Mouse (Mus musculus): ENCODE results near the gene Med20. TPM values are rescaled to one million over a fixed set of nuclear protein-coding genes. Genes with fewer than 3 reads are reported as not detected.

Gene Med20
- polyA plus RNA-seq, 1 experiment, result 17.0 TPM

DNA sequence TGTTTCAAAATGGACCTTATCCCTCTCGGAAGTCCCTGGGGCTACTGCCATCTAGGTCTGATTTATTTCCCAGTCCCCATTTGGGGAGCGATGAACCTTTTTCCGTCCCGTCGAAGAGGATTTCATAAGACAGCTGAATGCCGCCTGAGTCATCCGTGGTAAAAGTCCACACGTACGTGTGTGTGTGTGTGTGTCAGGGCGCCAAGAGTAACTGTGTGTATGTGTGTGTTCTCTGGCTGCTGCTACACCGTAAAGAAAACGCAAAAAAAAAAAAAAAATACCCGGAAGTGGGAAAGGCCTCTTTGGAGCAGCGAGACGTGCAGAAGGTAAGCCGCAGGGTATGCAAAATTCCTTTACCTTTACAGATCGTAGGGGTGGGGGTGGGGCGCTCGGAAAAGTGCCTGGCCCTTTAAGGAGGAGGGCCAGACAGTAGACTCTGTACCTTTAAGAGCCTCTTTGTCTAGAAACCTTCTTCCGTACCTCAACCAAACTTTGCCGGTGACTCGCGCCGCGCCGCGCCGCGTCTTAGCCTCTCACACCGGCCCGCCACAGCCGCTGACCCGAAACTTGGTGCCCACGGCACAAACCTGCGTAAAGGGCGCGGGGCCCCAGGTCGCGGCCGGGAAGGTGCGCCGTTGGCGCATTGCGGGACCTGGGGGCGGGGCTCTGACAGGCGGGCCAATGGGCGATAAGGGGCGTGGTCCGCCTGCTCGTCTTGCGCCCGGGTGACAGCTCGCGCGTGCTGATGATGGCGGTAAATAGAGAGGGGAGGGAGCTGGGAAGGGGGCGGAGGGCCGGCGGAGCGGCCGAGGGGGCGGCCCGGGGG is 17.7 kb downstream of the Med20 start:
- Histone ChIP-seq H3K27me3 (ENCODE audit: control insufficient read depth, insufficient read depth, low read length) (no peaks in the 10 kb centered on the region), H3K27ac (ENCODE audit: control insufficient read depth, insufficient read depth, low read depth, low read length) (peak overlapping the region; percentile 96), H3K4me1 (ENCODE audit: control insufficient read depth, insufficient read depth, low read length) (peaks cover 8% of the 10 kb centered on the region), H3K36me3 (ENCODE audit: control insufficient read depth, insufficient read depth, low read length) (no peaks in the 10 kb centered on the region), H3K4me3 (ENCODE audit: control insufficient read depth, low read depth, low read length) (peak overlapping the region; percentile 97)
- no peak for TF ChIP-seq CTCF (IDR thresholded peaks at IDR 0.05; ENCODE audit: control insufficient read depth, insufficient read depth, insufficient replicate concordance, low read depth, low read length)
- peak; percentile 32; the same call in 1 of the 2 replicates for TF ChIP-seq POLR2A (IDR thresholded peaks at IDR 0.05; ENCODE audit: control insufficient read depth, low read depth, low read length)

DNA sequence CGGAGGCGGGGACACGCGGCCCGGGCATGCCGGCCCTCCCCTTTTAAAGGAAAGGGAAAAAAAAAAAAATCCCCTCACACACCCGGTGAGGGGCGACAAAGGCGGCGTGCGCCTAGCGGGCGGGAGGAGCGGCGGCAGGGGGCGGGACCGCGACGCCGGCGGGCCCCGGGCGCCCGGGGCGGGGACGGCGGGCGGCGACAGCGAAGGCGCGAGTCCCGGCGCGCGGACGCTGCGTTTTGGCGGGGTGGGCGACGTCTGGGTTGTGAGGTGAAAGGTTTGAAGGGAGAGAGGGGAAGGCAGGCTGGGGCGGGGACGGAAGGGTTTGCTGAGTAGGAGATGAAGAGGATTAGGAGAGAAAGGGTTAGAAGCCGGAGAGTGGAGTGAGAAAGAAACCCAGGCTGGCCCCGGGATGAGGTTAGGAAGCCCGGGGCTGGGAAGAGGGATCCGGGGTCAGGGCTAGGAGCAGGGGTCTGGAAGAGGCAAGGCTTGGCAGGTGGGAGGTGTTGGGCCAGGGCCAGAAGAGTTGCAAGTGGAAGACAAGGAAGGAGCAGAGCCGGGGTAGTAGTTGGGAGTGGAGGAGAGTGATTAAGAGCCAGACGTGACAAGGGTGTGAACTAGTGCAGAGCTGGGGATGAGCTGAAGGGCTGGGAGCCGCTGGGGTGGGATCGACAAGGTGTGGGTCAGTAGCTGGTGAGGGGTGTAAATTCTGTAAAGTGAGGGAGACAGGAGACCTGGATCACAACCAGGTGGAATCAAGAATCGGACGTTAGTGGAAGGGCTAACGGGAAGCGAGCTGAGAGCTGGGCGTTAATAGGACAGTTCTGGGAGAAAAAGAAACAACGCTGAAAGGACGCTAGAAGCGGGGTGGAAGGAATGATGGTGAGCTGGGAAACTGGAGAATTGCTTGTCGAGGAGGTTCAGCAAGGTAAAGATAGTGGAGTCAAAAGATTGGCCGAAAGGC is 18.6 kb downstream of the Med20 start:
- no peaks in the 10 kb centered on the region; the same call in 1 of the 2 replicates for H3K36me3 ChIP-seq (ENCODE audit: control insufficient read depth, insufficient read depth, low read length)
- no peaks in the 10 kb centered on the region for H3K27me3 ChIP-seq (ENCODE audit: control insufficient read depth, insufficient read depth, low read length)
- peak overlapping the region; percentile 97 for H3K4me3 ChIP-seq (ENCODE audit: control insufficient read depth, low read depth, low read length)
- H3K27ac ChIP-seq (ENCODE audit: control insufficient read depth, insufficient read depth, low read depth, low read length), result peak overlapping the region; percentile 81
- TF ChIP-seq CTCF (IDR thresholded peaks at IDR 0.05; ENCODE audit: control insufficient read depth, insufficient read depth, insufficient replicate concordance, low read depth, low read length) (no peak), POLR2A (IDR thresholded peaks at IDR 0.05; ENCODE audit: control insufficient read depth, low read depth, low read length) (no peak)
- H3K4me1 ChIP-seq (ENCODE audit: control insufficient read depth, insufficient read depth, low read length), result peaks cover 8% of the 10 kb centered on the region

DNA sequence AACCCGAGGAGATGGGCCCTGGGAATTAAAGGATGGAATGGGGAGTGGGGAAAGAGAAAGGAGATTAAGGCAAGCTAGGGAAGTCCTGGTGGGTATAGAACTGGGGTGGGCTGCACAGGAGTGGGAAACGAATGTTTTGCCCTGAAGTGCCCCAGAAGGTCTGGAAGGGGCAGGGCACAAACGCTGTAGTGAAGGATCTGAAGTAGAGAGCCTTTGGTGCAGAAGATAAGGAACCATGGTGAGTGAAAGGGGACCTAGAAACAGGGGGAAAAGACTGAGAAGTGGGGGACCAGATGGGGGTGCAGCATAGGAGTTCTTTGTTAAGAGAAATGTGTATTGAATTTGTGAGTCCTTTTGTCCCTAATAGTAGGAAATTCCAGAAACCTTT is 19.3 kb downstream of the Med20 start, which contains the start of gene Usp49:
Usp49 (plus strand) TSS at position 13 of the 388 bp plus-strand sequence.
- Histone ChIP-seq H3K36me3 (ENCODE audit: control insufficient read depth, insufficient read depth, low read length) (no peaks in the 10 kb centered on the region; the same call in 1 of the 2 replicates), H3K4me3 (ENCODE audit: control insufficient read depth, low read depth, low read length) (peak within 1 kb of the TSS; percentile 97), H3K27ac (ENCODE audit: control insufficient read depth, insufficient read depth, low read depth, low read length) (peak within 1 kb of the TSS; percentile 81), H3K4me1 (ENCODE audit: control insufficient read depth, insufficient read depth, low read length) (peaks cover 8% of the 10 kb centered on the region), H3K27me3 (ENCODE audit: control insufficient read depth, insufficient read depth, low read length) (no peaks in the 10 kb centered on the region)
- no peak for TF ChIP-seq CTCF (IDR thresholded peaks at IDR 0.05; ENCODE audit: control insufficient read depth, insufficient read depth, insufficient replicate concordance, low read depth, low read length)
- no peak for TF ChIP-seq POLR2A (IDR thresholded peaks at IDR 0.05; ENCODE audit: control insufficient read depth, low read depth, low read length)

DNA sequence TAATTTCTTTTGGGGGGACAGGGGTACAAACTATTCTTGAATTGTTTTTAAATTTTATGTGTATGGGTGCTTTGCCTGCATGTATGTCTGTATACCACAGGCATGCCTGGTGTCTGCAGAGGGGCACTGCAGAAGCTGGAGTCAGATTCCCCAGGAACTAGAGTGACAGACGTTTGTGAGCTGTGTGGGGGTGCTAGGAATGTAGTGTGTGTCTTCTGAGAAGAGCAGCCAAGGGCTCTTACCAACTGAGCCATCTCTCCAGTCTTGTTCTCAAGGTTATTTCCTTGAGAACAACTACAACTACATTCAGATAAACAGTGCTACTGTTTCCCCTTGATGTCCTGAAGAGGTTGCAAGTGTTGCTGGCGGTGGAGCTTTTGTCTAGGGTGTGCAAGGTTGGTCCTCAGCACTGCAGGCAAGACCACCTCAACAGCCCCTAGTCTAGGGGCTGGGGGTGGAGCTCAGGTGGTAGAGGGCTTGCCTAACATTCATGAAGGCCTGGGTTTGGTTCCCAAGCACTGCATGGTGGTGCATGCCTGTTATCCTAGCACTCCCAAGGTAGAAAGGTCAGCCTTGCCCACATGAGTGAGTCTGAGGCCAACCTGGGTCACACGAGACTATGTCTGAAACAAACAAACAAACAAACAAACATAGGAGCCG is 20.9 kb downstream of the Med20 start:
- no peaks in the 10 kb centered on the region; the same call in 1 of the 2 replicates for H3K36me3 ChIP-seq (ENCODE audit: control insufficient read depth, insufficient read depth, low read length)
- peaks cover 8% of the 10 kb centered on the region for H3K4me1 ChIP-seq (ENCODE audit: control insufficient read depth, insufficient read depth, low read length)
- H3K4me3 ChIP-seq (ENCODE audit: control insufficient read depth, low read depth, low read length), result no peak overlapping the region
- TF ChIP-seq CTCF (IDR thresholded peaks at IDR 0.05; ENCODE audit: control insufficient read depth, insufficient read depth, insufficient replicate concordance, low read depth, low read length), result no peak
- no peak for TF ChIP-seq POLR2A (IDR thresholded peaks at IDR 0.05; ENCODE audit: control insufficient read depth, low read depth, low read length)
- H3K27ac ChIP-seq (ENCODE audit: control insufficient read depth, insufficient read depth, low read depth, low read length), result no peak overlapping the region
- H3K27me3 ChIP-seq (ENCODE audit: control insufficient read depth, insufficient read depth, low read length), result no peaks in the 10 kb centered on the region

DNA sequence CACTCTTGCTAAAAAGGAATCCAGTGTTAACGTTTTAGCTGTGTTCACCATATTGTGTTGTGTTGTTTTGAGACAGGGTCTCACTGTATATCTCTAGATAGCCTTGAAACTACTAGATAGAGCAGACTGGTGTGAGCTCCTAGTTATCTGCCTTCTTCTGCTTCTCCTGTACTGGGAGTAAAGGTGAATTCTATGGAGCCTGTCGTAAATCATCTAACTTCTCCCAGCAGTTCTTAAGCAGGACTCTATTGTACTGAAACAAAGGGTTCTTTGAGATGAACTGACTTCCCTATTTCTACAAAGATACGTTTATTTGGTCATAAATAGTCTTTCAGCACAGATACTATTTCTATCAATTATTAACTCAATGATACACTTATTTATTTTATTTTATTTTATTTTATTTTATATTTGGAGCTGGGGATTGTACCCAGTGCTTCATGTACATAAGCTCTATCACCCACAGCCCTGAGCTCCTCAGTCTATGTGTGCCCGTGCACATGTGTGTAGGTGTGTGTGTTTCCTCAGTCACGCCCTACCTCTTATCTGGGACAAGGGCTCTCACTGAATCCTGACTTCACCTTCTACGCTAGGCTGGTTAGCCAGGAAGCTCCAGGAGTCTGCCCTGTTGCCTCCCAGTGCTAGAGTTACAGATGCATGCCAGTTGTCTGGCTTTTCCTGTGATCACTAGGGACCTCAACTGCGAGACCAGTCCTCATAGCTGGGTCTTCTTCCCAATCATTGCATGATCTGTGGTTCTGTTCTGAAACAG is 22.8 kb downstream of the Med20 start:
- no peak for TF ChIP-seq POLR2A (IDR thresholded peaks at IDR 0.05; ENCODE audit: control insufficient read depth, low read depth, low read length)
- no peak for TF ChIP-seq CTCF (IDR thresholded peaks at IDR 0.05; ENCODE audit: control insufficient read depth, insufficient read depth, insufficient replicate concordance, low read depth, low read length)
- H3K4me1 ChIP-seq (ENCODE audit: control insufficient read depth, insufficient read depth, low read length), result peaks cover 8% of the 10 kb centered on the region
- no peaks in the 10 kb centered on the region; the same call in 1 of the 2 replicates for H3K36me3 ChIP-seq (ENCODE audit: control insufficient read depth, insufficient read depth, low read length)
- no peaks in the 10 kb centered on the region for H3K27me3 ChIP-seq (ENCODE audit: control insufficient read depth, insufficient read depth, low read length)
- no peak overlapping the region for H3K4me3 ChIP-seq (ENCODE audit: control insufficient read depth, low read depth, low read length)
- H3K27ac ChIP-seq (ENCODE audit: control insufficient read depth, insufficient read depth, low read depth, low read length), result no peak overlapping the region

DNA sequence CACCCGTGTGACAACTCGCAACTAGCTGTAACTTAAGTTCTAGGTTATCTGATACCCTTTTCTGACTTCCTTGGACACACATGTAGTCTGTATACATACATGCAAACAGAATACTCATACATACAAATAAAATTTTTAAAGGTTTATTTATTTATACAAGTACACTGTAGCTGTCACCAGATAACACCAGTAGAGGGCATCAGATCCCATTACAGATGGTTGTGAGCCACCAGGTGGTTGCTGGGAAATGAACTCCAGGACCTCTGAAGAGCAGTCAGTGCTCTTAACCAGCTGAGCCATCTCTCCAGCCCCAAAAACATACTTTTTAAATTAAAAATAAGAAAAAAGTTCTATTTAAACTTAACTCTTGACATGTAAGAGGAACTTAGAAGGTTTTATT is 31.6 kb downstream of the Med20 start:
- H3K4me1 ChIP-seq (ENCODE audit: control insufficient read depth, insufficient read depth, low read length), result no peaks in the 10 kb centered on the region
- no peaks in the 10 kb centered on the region for H3K36me3 ChIP-seq (ENCODE audit: control insufficient read depth, insufficient read depth, low read length)
- H3K27me3 ChIP-seq (ENCODE audit: control insufficient read depth, insufficient read depth, low read length), result no peaks in the 10 kb centered on the region
- no peak overlapping the region for H3K4me3 ChIP-seq (ENCODE audit: control insufficient read depth, low read depth, low read length)
- H3K27ac ChIP-seq (ENCODE audit: control insufficient read depth, insufficient read depth, low read depth, low read length), result no peak overlapping the region
- no peak for TF ChIP-seq CTCF (IDR thresholded peaks at IDR 0.05; ENCODE audit: control insufficient read depth, insufficient read depth, insufficient replicate concordance, low read depth, low read length)
- no peak for TF ChIP-seq POLR2A (IDR thresholded peaks at IDR 0.05; ENCODE audit: control insufficient read depth, low read depth, low read length)
